Mouse (Mus musculus): Measurements from ENCODE around the gene Mtus2. TPM values are rescaled to one million over a fixed set of nuclear protein-coding genes. Genes with fewer than 3 reads are reported as not detected.

Gene Mtus2
- total and polyA plus RNA-seq, 3 experiments = 0.08 TPM; not detected in 2

GRCm38 (mm10) chr5:147990775-147991174 is 33.7 kb downstream of the Mtus2 start:
- TF ChIP-seq CHD1 (IDR thresholded peaks at IDR 0.05; ENCODE audit: low read depth, low read length) (no peak), NRF1 (IDR thresholded peaks at IDR 0.05; ENCODE audit: insufficient read depth, low read depth, low read length, poor library complexity, severe bottlenecking) (no peak), TBP (IDR thresholded peaks at IDR 0.05; ENCODE audit: low read depth, low read length) (no peak), EP300 (IDR thresholded peaks at IDR 0.05; ENCODE audit: low read depth in 1 of 2, low read length in 2 of 2) (no peak), RAD21 (IDR thresholded peaks at IDR 0.05; ENCODE audit: low read depth, low read length) (no peak), HCFC1 (IDR thresholded peaks at IDR 0.05; ENCODE audit: low read depth, low read length) (no peak), RCOR1 (IDR thresholded peaks at IDR 0.05; ENCODE audit: low read depth, low read length) (no peak), BHLHE40 (IDR thresholded peaks at IDR 0.05; ENCODE audit: borderline replicate concordance, low read depth, low read length) (no peak), E2F4 (IDR thresholded peaks at IDR 0.05; ENCODE audit: borderline replicate concordance, low read depth, low read length) (no peak), USF2 (IDR thresholded peaks at IDR 0.05; ENCODE audit: borderline replicate concordance in 1 of 2, insufficient read depth in 1 of 2, low read depth in 1 of 2, low read length in 2 of 2) (no peak), SMC3 (IDR thresholded peaks at IDR 0.05; ENCODE audit: low read depth, low read length) (no peak), ETS1 (IDR thresholded peaks at IDR 0.05; ENCODE audit: low read depth, low read length) (no peak), UBTF (IDR thresholded peaks at IDR 0.05; ENCODE audit: borderline replicate concordance, insufficient read depth, low read depth, low read length) (no peak), POLR2AphosphoS2 (IDR thresholded peaks at IDR 0.05; ENCODE audit: low read length) (no peak), ZMIZ1 (IDR thresholded peaks at IDR 0.05; ENCODE audit: low read depth, low read length) (no peak), NELFE (IDR thresholded peaks at IDR 0.05; ENCODE audit: low read depth, low read length) (no peak), MAFK (IDR thresholded peaks at IDR 0.05; ENCODE audit: borderline replicate concordance, low read depth, low read length) (no peak), ELF1 (IDR thresholded peaks at IDR 0.05; ENCODE audit: low read depth, low read length) (no peak), MYC (IDR thresholded peaks at IDR 0.05; ENCODE audit: low read depth, low read length) (no peak), KAT2A (conservative IDR thresholded peaks at IDR 0.05; ENCODE audit: low read depth, low read length) (no peak)
- H3K27ac ChIP-seq (ENCODE audit: control insufficient read depth, low read depth, low read length) = no peak overlapping the region
- no peak for DNase-seq (ENCODE audit: low read depth, low spot score)
- H3K4me3 ChIP-seq (ENCODE audit: control insufficient read depth in 1 of 2, insufficient read depth in 1 of 2, low read depth in 2 of 2, low read length in 2 of 2) = no peak overlapping the region
- H3K4me1 ChIP-seq (ENCODE audit: control insufficient read depth in 1 of 2, insufficient read depth in 2 of 2, low read length in 2 of 2) = no peaks in the 10 kb centered on the region
- H3K79me2 ChIP-seq (ENCODE audit: control insufficient read depth, insufficient read depth, low read length, poor library complexity) = no peaks in the 10 kb centered on the region
- H3K9ac ChIP-seq (ENCODE audit: control insufficient read depth, low read depth, low read length, poor library complexity, severe bottlenecking) = no peak overlapping the region
- H3K36me3 ChIP-seq (ENCODE audit: control insufficient read depth in 1 of 2, insufficient read depth in 2 of 2, low read length in 2 of 2) = no peaks in the 10 kb centered on the region
- no peaks in the 10 kb centered on the region for H3K9me3 ChIP-seq (replicated peaks; ENCODE audit: insufficient read depth, low read length)
- H3K27me3 ChIP-seq (ENCODE audit: control insufficient read depth in 1 of 2, insufficient read depth in 2 of 2, low read length in 2 of 2) = no peaks in the 10 kb centered on the region
